Mouse (Mus musculus) limb, embryonic 14.5 days (tissue): ENCODE data around the gene Dnajc13. TPM values are rescaled to one million over a fixed set of nuclear protein-coding genes. Genes with fewer than 3 reads are reported as not detected.

Experiments used
- ATAC-seq: fragments of 200-750 bp; cut with Nextera tagmentation; 2 replicates; pipeline ENCODE4 v1.8.0; 2017; ENCODE audit warnings: low read depth, moderate number of reproducible peaks, moderate TSS enrichment; ENCODE audit not compliant: low FRiP score
- DNase-seq: peaks from one replicate; pipeline ENCODE4 v3.0.0-alpha.2; 2015; ENCODE audit warnings: low spot score
- H3K27ac ChIP-seq: fragments of 300-500 bp; sonication (generic); replicated peaks from 2 replicates; pipeline ENCODE4 v1.5.1; 2014; ENCODE audit warnings: low read depth, mild to moderate bottlenecking, low read length, moderate library complexity, mixed read lengths
- H3K27me3 ChIP-seq: fragments of 300-500 bp; sonication (generic); 2 replicates; pipeline ENCODE4 v1.6.1; 2014; ENCODE audit warnings: low read length, mixed read lengths; ENCODE audit not compliant: control insufficient read depth, insufficient read depth
- H3K36me3 ChIP-seq: fragments of 300-500 bp; sonication (generic); 2 replicates; pipeline ENCODE4 v1.6.1; 2014; ENCODE audit warnings: mild to moderate bottlenecking, low read length, moderate library complexity, mixed read lengths; ENCODE audit not compliant: control insufficient read depth, insufficient read depth
- H3K4me1 ChIP-seq: fragments of 300-500 bp; sonication (generic); 2 replicates; pipeline ENCODE4 v1.6.1; 2014; ENCODE audit warnings: antibody characterized with exemption, low read length, mixed read lengths; ENCODE audit not compliant: control insufficient read depth, insufficient read depth
- H3K4me2 ChIP-seq: fragments of 300-500 bp; sonication (generic); replicated peaks from 2 replicates; pipeline ENCODE4 v1.6.1; 2014; ENCODE audit warnings: low read depth, mild to moderate bottlenecking, low read length, moderate library complexity; ENCODE audit not compliant: severe bottlenecking
- H3K4me3 ChIP-seq: fragments of 300-500 bp; sonication (generic); replicated peaks from 2 replicates; pipeline ENCODE4 v1.5.1; 2014; ENCODE audit warnings: low read length
- H3K9ac ChIP-seq: fragments of 300-500 bp; sonication (generic); 2 replicates; pipeline ENCODE4 v1.6.1; 2014; ENCODE audit warnings: mild to moderate bottlenecking, low read depth, low read length, moderate library complexity; ENCODE audit not compliant: severe bottlenecking
- H3K9me3 ChIP-seq: fragments of 300-500 bp; sonication (generic); 2 replicates; pipeline ENCODE4 v1.6.1; 2016; ENCODE audit warnings: low read length; ENCODE audit not compliant: control insufficient read depth
- POLR2A ChIP-seq: fragments of 200-500 bp; IDR thresholded peaks from 2 replicates; pipeline ENCODE4 v1.8.0; 2012; ENCODE audit warnings: inconsistent platforms, mild to moderate bottlenecking, moderate library complexity, borderline replicate concordance; ENCODE audit not compliant: insufficient read depth, insufficient read length; ENCODE audit errors: extremely low read depth
- WGBS: fragments of 180-500 bp; shearing (Covaris S2); extraction: QIAGEN DNeasy Blood & Tissue Kit; methylation state at CpG from one replicate; pipeline ENCODE4 v1.1.7; 2014; 5-methylcytosine and 5-hydroxymethylcytosine counted together
- polyA plus RNA-seq, 2 experiments: library from polyadenylated mRNA; depleted of rRNA in 1 of 2; stranded (reverse) in 1 of 2; unstranded in 1 of 2; fragments of >200 nt; fragmentation: Nextera tagmentation in 1 of 2; extraction: Ambion mirVana in 1 of 2; gene quantifications; 2 replicates each; pipeline versions ENCODE4 v1.2.1 to v1.2.3; 2012 to 2014

Dnajc13 gene
- polyA plus RNA-seq, 2 experiments = 34.9 to 64.3 TPM

- Histone ChIP-seq H3K4me1 (peaks cover 3% of the 10 kb centered on the region; the same call in 1 of the 2 replicates), H3K27ac (no peak overlapping the region), H3K9me3 (no peaks in the 10 kb centered on the region), H3K4me3 (no peak overlapping the region), H3K36me3 (no peaks in the 10 kb centered on the region), H3K9ac (no peak overlapping the region), H3K27me3 (no peaks in the 10 kb centered on the region), H3K4me2 (no peak overlapping the region)
- WGBS = 65% methylated on average over 9 of the region's 9 CpGs
- ATAC-seq (no peak), DNase-seq (no peak)
- no peak for TF ChIP-seq POLR2A
These were observed 155.8 kb downstream of the Dnajc13 start for GRCm38 (mm10) chr9:104106930-104107329.

GRCm38 (mm10) chr9:104104986-104105385 is 157.7 kb downstream of the Dnajc13 start:
- no peaks in the 10 kb centered on the region for H3K27me3 ChIP-seq
- WGBS = 86% methylated on average over 2 of the region's 2 CpGs
- ATAC-seq (no peak), DNase-seq (no peak)
- H3K4me2 ChIP-seq = no peak overlapping the region
- no peaks in the 10 kb centered on the region for H3K9me3 ChIP-seq
- H3K4me3 ChIP-seq = no peak overlapping the region
- TF ChIP-seq POLR2A = no peak
- no peaks in the 10 kb centered on the region for H3K36me3 ChIP-seq
- peaks cover 5% of the 10 kb centered on the region; the same call in 1 of the 2 replicates for H3K4me1 ChIP-seq
- H3K27ac ChIP-seq = no peak overlapping the region
- no peak overlapping the region for H3K9ac ChIP-seq

- Histone ChIP-seq H3K9ac (no peak overlapping the region), H3K27ac (no peak overlapping the region), H3K4me3 (no peak overlapping the region), H3K27me3 (no peaks in the 10 kb centered on the region), H3K4me1 (peaks cover 5% of the 10 kb centered on the region; the same call in 1 of the 2 replicates), H3K4me2 (no peak overlapping the region), H3K9me3 (no peaks in the 10 kb centered on the region), H3K36me3 (no peaks in the 10 kb centered on the region)
- TF ChIP-seq POLR2A = no peak
- WGBS = 55% methylated on average over 2 of the region's 2 CpGs
- ATAC-seq = no peak
- no peak for DNase-seq
These were observed 159.8 kb downstream of the Dnajc13 start for GRCm38 (mm10) chr9:104102901-104103300.

DNA sequence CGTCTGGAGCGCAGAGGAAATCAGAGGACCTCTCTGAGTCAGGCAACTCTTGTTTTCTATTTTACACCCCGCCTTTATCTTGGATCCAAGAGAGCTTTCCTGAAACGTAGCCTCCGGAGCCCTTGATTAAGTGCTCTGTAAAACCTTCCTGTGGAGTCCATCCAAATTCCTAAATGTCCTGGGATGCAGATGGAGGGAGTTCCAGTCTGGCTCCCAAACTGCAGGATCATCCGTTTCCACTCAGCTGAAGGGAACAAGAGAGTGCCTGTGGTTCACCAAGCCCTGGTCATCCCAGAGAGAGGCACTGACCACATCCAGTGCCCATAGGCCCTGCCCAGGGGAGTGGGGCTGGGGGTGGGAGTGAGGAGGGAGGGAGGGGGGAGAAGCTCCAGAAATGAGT is 160.4 kb downstream of the Dnajc13 start:
- Histone ChIP-seq H3K27me3 (no peaks in the 10 kb centered on the region), H3K4me3 (no peak overlapping the region), H3K27ac (no peak overlapping the region), H3K36me3 (no peaks in the 10 kb centered on the region), H3K9ac (no peak overlapping the region), H3K4me2 (no peak overlapping the region), H3K4me1 (peaks cover 5% of the 10 kb centered on the region; the same call in 1 of the 2 replicates), H3K9me3 (no peaks in the 10 kb centered on the region)
- no peak for ATAC-seq
- WGBS = 26% methylated on average over 6 of the region's 6 CpGs
- DNase-seq = peak; percentile 69
- no peak for TF ChIP-seq POLR2A

DNA sequence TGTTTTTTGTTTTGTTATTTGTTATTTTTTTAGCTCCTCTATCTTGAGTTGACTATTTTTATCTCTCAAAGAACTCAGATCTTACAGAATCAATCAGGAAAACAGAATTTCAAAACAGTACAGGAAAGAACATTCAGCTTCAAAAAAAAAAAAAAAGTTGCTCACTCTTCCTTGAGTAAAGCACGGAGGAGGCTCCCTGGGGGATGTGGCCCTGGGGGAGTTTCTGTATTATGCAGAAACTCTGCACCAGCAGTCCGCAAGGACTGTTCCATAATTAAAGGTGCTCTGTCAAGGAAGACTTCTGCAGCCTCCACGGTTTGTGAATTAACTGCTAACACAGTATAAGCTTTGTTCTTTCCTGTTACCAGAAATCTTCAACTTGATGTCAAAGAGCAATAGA is 161.3 kb downstream of the Dnajc13 start:
- Histone ChIP-seq H3K4me2 (no peak overlapping the region), H3K4me1 (peaks cover 5% of the 10 kb centered on the region; the same call in 1 of the 2 replicates), H3K27ac (no peak overlapping the region), H3K9me3 (no peaks in the 10 kb centered on the region), H3K36me3 (no peaks in the 10 kb centered on the region), H3K4me3 (no peak overlapping the region), H3K27me3 (no peaks in the 10 kb centered on the region), H3K9ac (no peak overlapping the region)
- no peak for ATAC-seq
- no peak for TF ChIP-seq POLR2A
- DNase-seq = no peak
- WGBS = 23% methylated on average over 3 of the region's 3 CpGs

Other genes starting within 250 kb of the Dnajc13 start
- gene Gm28305, start 222.3 kb downstream of the Dnajc13 start, polyA plus RNA-seq (2012; rRNA removed) = not detected in 2 replicates
- gene Gm28305, start 222.3 kb downstream of the Dnajc13 start, polyA plus RNA-seq (2014; fragmentation: Nextera tagmentation; extraction: Ambion mirVana) = not detected in 2 replicates
- gene Uba5, start 199.8 kb downstream of the Dnajc13 start, polyA plus RNA-seq (2012; rRNA removed) = 71.9 and 83.0 TPM in 2 replicates
- 67.4 and 72.5 TPM in 2 replicates for gene Uba5, start 199.8 kb downstream of the Dnajc13 start, polyA plus RNA-seq (2014; fragmentation: Nextera tagmentation; extraction: Ambion mirVana)
- gene Acad11, start 199.6 kb downstream of the Dnajc13 start, polyA plus RNA-seq (2012; rRNA removed) = 13.9 and 14.0 TPM in 2 replicates
- 11.4 and 12.3 TPM in 2 replicates for gene Acad11, start 199.6 kb downstream of the Dnajc13 start, polyA plus RNA-seq (2014; fragmentation: Nextera tagmentation; extraction: Ambion mirVana)
- gene Ackr4, start 136.0 kb downstream of the Dnajc13 start, polyA plus RNA-seq (2012; rRNA removed) = 2.2 and 2.8 TPM in 2 replicates
- 2.8 and 3.0 TPM in 2 replicates for gene Ackr4, start 136.0 kb downstream of the Dnajc13 start, polyA plus RNA-seq (2014; fragmentation: Nextera tagmentation; extraction: Ambion mirVana)
- 1.5 and 1.7 TPM in 2 replicates for gene Acpp, start 74.8 kb upstream of the Dnajc13 start, polyA plus RNA-seq (2012; rRNA removed)
- 2.7 and 2.8 TPM in 2 replicates for gene Acpp, start 74.8 kb upstream of the Dnajc13 start, polyA plus RNA-seq (2014; fragmentation: Nextera tagmentation; extraction: Ambion mirVana)